Comparison of ENCODE assay signal across 8 mouse cellular contexts in the genomic region with DNA sequence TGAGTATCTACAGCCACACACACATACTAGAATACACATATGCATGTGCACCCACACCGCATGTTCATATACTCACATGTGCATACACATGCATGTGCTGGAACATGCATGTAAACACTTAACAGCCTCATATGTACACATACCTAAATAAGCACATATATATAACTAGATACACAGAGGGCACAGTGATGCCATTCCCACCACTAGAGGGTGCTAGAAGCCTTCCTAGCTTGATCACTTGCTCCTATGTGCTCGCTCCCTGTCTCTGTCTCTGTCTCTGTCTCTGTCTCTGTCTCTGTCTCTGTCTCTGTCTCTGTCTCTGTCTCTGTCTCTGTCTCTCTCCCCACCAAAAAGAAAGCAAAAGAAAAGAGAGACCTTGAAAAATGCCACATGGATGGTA. TPM values are rescaled to one million over a fixed set of nuclear protein-coding genes. Genes with fewer than 3 reads are reported as not detected.
DNase-seq lines count a peak whose midpoint lies in the region; ATAC-seq and TF ChIP-seq lines count a peak whose summit lies in the region.

No protein-coding gene starts in this region.

- no peaks in the 10 kb centered on the region for H3K9me3 ChIP-seq in midbrain, embryonic 14.5 days (ENCODE audit: control insufficient read depth, low read length)

- H3K27ac ChIP-seq in embryonic fibroblast, embryonic 13.5 days (ENCODE audit: insufficient read depth, low read length): no peak overlapping the region
- H3K27ac ChIP-seq in midbrain, embryonic 14.5 days (replicated peaks; ENCODE audit: low read depth, low read length): no peak overlapping the region

- peak; percentile 53; the same call in 1 of the 2 replicates for TF ChIP-seq CTCF in embryonic fibroblast, embryonic 13.5 days (IDR thresholded peaks at IDR 0.05; ENCODE audit: borderline replicate concordance, insufficient read depth, low read length)

- H3K4me3 ChIP-seq in embryonic fibroblast, embryonic 13.5 days (ENCODE audit: insufficient read depth, low read length): no peak overlapping the region
- no peak overlapping the region for H3K4me3 ChIP-seq in midbrain, embryonic 14.5 days (replicated peaks; ENCODE audit: low read depth, low read length)

- no peaks in the 10 kb centered on the region for H3K36me3 ChIP-seq in midbrain, embryonic 14.5 days (ENCODE audit: control insufficient read depth, insufficient read depth, low read length)

- no peaks in the 10 kb centered on the region for H3K27me3 ChIP-seq in midbrain, embryonic 14.5 days (ENCODE audit: control insufficient read depth, insufficient read depth, low read length)

- no peak overlapping the region for H3K9ac ChIP-seq in midbrain, embryonic 14.5 days (replicated peaks; ENCODE audit: low read length)

- no peaks in the 10 kb centered on the region for H3K4me1 ChIP-seq in embryonic fibroblast, embryonic 13.5 days (ENCODE audit: control insufficient read depth, insufficient read depth, low read length)
- H3K4me1 ChIP-seq in midbrain, embryonic 14.5 days (ENCODE audit: control insufficient read depth, insufficient read depth, low read length): peaks cover 7% of the 10 kb centered on the region

- ATAC-seq in cerebellum, adult (ENCODE audit: insufficient number of reproducible peaks, low FRiP score, low TSS enrichment): no peak
- no peak for ATAC-seq in midbrain, embryonic 14.5 days (ENCODE audit: low FRiP score, low TSS enrichment)

- WGBS in midbrain, embryonic 14.5 days: 59% methylated on average over 2 of the region's 2 CpGs

- H3K4me2 ChIP-seq in midbrain, embryonic 14.5 days (ENCODE audit: low read length): no peak overlapping the region

- TF ChIP-seq POLR2A in embryonic fibroblast, embryonic 13.5 days (IDR thresholded peaks at IDR 0.05; ENCODE audit: low read depth, low read length): no peak

- peak; percentile 26 for DNase-seq in cerebellum, adult 9-10 months
- DNase-seq in urinary bladder, postnatal 14 days (ENCODE audit: low spot score): peak; percentile 59
- no peak for DNase-seq in urinary bladder, postnatal 4 days (ENCODE audit: low spot score in 2 of 2)
- peak; percentile 65 to 77 for DNase-seq in layer of hippocampus, postnatal 14 days (ENCODE audit: low spot score in 2 of 2)
- DNase-seq in midbrain, embryonic 14.5 days: peak; percentile 87
- peak; percentile 58 to 62 for DNase-seq in thymus, postnatal 36 days

RNA-seq across cellular contexts. Expression of gene Gna12, which starts 38.8 kb away (rescaled TPM):
- polyA plus RNA-seq in embryonic fibroblast, embryonic 13.5 days (2011; ENCODE audit: insufficient read length, low read depth, missing spikeins): 49.5 TPM in 2 replicates
- 10 to 100 TPM; 88.7 to 96.0 TPM for total RNA-seq in layer of hippocampus, postnatal 14 days (2021)
- 21.6 and 22.5 TPM in 2 replicates for polyA plus RNA-seq in midbrain, embryonic 14.5 days (2014; fragmentation: Nextera tagmentation; extraction: Ambion mirVana)

Comparison
In these comparisons a context has a peak if more than half of its experiments do, and no peak if none do; other contexts are left out.
1. DNase-seq: peak in cerebellum, adult 9-10 months (single experiment), urinary bladder, postnatal 14 days (single experiment), layer of hippocampus, postnatal 14 days (2 of 2), midbrain, embryonic 14.5 days (single experiment) and thymus, postnatal 36 days (2 of 2); none in urinary bladder, postnatal 4 days (0 of 2).